Mouse (Mus musculus) spleen, adult 12 weeks (tissue): ENCODE measurements around the gene Plxna4.

Source experiments
- DNase-seq: peaks from one replicate; pipeline ENCODE4 v3.0.0; 2022; ENCODE audit warnings: low spot score

Gene Plxna4

DNA sequence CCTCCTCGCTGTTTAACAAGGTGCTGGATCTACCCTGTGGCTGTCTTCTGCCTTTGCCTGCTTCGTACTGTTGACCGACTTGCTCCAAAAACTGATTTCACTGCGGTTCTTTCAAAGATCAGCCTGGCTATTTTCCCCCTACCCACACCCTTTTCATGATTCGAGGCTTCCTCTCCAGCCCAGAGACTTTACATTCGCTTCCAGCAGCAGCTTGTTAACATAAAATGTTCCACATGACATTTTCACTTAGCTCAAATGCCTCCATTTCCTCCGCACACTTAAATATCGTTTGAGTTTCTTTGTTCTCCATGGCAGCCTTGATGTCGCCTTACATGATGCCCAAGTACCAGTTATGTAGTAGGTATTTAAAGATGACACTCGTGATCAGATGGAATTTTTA, 336.3 kb downstream of the Plxna4 start:
- DNase-seq, result no peak

DNA sequence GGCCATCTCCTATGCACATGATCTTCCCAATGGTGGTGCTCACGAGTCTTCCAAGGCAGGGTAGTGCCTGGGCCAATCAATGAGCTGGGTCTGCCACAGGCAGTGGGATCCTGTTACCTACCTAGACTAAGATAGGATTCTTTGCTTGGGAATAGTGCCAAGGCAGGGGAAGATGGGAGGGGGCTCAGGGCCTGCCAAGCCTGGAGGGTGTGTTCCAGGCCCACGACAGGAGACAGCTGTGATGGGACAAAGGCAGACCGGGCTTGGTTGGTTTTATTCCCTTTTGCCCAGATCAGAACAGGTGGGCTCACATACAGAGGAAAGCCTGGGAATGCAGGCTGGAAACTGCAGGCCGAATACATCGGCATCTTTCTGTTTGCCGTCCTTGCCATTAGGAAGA, 342.0 kb downstream of the Plxna4 start:
- DNase-seq, result no peak

DNA sequence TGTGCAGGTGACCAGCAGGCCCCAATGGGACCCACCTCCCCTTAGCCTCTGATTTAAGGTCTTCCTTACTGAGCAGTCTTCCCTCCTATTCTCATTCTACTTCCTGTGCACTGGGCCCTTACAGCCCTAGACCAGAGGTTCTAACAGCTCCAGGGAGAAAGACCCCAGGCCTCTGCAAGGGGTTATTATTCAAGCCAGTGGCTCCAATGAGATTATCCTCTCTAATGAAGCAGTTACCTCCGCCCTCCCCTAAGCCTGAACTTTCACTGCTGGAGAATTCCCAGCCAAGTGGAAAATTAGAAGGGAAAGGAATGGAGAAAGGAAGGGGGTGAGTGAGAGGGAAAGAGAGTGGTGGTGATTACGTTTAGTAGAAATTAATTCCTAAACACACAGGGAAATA, 345.0 kb downstream of the Plxna4 start:
- no peak for DNase-seq

DNA sequence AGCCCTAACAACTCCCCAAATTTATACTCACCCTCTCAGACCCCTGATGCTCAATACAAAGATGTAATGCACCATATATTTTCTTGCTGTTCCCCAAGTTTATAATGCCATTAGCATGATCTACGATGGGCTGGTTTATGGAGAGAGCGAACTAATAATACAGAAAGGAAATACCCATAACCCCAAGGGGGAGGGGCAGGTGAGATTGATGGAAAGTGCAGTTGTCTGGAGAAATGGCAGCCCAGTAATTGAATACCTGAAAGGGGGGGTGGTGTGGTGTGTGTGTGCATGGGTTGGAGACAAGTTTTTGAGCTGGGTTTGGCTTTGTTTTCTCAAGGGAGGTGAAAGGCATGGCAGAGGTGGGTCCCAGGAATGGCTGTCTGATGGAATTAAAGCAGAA, 356.6 kb downstream of the Plxna4 start:
- no peak for DNase-seq

DNA sequence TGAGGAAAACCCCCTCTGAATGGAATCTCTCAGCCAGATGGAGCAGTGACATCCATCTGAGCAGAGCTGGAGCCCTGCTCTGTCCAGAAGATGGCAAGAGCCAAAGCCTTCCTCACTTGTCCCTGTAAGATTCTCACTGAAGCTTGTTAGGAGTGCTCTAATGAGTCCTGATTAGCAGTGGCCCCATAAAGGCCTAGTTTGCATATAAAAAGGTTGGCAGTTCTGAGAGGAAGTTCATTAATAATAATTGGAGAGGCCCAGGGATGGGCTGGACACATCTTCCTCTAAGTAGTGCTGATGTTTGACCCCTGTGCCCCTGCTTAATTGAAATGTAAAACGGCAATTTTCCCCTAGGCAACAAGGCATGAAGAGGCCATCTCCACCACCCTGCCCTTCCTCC, 361.4 kb downstream of the Plxna4 start:
- DNase-seq, result no peak

DNA sequence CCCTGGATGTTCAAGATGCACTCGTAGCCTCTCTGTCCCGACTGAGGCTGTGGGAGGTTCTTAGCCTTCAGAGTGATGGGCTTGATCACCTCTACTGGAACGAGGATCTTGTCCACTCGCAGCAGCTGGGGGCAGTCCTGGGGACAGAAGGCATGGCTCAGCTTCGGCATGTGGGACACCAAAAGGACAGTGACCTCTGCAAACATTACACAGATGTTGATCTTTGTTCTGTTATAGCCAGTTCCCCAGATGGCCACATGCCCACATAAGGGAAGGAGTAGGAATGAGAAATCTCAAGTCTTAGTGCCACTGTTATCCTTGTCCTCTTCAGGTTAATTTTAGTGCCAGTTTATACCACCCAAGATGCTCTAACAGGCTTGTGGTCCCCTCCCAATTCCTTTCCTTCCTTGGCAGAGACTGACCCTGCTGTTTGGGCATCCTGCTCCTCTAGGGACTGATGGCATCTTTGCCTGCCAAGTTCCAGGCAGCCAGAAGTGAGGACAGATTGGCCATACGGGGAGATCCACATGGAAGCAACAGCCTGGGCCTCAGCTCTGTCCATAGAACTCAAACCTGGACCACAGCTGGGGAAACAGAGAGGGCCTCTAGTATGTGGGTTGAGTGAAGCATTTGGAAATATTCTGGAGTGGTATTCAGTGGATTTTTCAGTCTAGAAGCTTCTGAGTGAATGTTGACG, 363.8 kb downstream of the Plxna4 start:
- DNase-seq, result no peak

DNA sequence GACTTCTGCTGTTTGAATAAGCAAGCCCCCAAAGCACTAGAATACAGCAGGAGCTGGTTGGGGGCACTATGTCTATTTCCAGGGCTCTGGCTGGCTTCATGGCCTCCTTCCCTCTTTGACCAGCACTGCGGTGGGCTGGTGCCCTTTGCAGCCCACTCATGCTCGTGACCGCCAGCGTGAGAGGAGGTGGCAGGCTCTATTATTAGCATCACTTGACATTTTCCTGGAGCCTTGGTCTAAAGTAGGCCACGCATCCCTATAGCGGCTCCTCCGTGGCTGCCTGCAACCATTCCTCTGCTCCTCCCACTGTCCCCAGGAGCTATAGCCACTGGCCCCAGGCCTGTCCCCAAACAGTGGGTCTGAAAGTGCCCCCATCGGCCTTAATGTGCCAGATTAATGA, 367.2 kb downstream of the Plxna4 start:
- DNase-seq, result no peak

DNA sequence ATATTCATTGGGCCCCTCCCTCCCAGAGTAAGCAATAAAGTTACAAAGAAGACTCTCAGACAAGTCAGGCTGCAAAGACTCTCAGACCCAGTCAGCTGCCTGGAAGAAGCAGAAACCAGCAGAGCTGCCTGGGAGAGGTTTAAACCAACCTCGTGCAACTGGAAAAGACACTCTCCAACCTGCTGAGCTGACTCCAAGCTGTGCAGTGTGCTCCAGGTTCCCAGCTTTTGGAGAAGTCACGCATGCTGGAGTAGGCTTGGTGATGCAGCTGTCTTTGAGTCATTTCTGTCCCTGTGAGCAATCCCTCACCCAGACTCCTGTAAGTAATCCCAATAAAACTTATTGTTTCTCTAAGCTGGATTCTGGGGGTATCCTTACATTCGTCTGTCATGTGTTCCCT, 369.4 kb downstream of the Plxna4 start:
- DNase-seq, result no peak

DNA sequence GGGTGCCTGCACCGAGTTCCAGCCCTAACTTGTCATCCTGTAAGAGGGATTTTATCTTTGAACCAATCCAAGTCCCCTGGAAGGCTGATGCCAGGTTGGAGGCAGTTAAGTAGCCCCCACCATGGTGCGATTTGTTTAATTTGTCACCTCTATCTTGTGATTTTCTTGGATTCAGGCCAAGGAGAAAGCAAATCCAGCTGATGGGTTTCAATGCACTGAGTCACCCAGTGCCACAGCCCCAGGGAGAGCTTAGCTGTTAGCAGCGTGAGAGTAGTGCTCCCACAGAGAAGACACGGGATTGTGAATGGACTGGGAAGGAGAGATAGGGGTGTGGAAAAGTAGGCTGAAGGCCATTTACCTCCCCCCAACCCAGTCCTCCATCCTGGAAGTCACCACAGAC, 375.6 kb downstream of the Plxna4 start:
- DNase-seq, result no peak

DNA sequence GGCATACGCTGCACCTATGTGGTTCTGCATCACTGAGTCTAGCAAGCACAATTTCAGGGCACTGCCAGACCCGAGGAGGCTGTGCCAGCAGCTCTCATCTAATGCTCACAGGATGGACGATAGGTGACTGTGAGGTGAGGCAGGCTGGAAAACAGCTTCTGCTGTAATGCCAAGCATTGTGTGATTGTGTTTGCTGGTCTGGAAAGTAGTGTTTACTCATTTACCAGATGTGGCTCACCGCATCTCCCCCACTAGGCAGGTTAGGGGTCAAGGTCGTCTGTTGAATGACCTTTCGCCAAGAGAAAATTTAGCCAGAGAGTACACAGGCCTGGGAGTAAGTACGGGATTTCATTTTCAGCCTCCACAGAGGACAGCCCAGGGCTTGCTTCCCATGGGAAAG, 377.9 kb downstream of the Plxna4 start:
- no peak for DNase-seq

DNA sequence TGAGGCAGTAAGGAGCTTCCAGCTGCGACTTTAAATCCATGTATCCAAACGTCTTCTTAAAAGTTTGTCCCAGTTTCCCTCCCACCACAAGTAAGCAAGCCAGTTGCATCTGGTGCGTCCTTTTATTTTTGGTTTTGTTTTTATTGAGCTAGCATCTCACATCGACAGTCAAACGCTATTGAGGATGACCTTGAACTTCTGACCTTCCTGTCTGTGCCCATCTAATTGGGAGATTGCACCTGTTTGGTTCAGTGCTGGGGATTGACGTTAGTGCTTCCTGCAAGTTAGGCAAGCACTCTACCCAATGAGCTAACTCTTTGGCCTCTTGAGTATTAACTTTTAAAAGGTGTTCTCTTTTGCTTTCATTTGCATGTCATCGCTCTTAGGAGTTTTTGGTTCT, 379.0 kb downstream of the Plxna4 start:
- no peak for DNase-seq

DNA sequence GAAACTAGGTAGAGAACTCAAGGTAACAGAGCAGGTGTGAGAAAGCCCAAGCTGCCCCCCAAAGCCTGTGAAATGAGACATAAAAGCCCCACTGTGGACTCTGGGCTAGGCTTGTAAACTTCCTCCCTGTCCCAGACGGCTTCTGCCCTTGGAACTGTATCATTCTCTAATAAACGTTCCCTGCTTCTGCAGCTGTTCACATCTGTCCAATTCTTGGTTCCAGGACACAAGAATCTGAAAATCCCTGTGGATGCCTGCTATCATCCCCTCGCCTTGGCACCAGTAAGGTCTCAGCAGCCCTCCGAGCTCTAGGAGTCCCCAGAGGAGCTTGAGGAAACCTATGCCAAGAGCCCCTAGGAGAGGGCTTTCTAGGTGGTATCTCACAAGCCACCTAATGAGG, 383.7 kb downstream of the Plxna4 start:
- no peak for DNase-seq

DNA sequence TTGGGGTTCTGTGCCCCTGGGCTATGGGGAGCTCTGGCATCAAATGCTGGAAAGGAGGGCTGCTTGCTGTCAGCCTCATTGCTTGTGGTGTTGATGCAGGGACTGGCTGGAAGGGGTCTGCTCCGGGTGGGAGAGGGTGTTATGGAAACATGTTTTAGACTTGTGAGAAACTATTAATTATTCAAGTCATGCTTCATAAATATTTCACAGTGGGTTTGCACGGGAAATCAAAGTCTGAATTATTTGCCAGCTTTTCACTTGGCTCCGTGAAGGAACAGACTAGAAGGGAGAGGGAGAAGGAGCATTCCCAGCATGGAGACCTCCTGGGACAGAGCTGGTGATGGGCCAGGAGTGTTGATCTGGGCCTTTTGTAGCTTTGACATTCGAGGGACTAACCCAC, 384.6 kb downstream of the Plxna4 start:
- DNase-seq, result no peak

DNA sequence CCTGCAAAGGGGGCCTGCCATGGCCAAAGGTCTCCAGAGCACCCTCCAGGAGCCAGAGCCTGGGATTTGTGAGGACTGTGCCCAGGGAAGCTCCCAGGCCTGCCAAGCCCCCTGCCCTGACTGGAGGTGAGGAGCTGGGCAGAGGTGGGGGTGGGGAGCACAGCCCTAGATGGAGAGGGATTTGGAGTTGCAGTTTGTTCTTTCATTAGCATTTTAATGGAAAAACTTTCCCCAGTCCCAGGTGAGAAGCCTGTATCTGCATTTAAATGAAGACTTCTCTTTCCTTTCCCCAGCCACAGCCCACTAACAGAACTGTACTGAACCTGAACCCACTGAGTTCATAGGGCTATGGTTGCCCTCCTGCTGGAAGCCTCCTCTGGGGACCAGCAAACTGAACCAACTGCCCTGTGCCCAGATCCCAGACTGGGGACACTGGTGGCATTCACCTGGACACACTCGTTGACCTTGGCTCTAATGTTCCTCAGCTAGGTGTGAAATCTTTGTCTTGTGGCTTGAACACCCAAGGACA, 385.3 kb downstream of the Plxna4 start:
- no peak for DNase-seq

DNA sequence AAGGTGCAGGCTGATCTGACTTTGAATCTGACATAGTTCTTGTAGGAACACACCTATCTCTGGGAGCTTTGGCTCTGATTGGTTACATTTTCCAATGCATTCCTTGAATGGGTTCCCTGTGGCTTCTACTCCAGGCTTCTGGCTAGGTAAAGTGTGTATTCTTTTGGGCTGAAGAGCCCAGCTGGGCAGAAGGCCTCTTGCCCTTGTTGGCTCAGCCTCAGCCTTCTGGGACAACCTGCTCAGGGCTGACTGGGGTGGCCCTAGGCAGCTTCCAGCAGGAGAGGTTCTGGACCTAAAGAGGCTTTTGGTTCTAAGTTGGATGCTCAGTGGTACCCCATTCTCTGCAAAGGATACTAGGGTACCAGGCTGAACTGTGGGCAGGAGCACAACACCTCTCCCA, 386.5 kb downstream of the Plxna4 start:
- no peak for DNase-seq

DNA sequence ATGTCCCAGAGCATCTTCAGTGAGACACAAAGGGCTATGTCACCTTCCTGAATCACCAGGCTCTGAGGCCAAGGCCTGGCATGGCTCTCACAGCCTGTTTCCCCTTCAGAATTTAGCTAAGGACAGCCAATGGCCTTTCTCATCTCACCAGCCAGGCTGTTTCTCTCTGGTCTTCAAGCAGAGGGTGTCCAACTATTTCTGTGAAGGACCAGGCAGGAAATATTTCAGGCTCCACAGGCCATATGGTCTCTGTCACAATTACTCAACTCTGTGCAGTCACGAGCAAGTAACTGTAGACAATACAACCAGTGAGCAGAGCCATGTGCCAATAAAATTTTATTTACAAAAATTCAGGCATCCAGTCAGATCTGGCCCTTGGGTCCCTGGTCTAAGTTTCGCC, 388.4 kb downstream of the Plxna4 start:
- no peak for DNase-seq

DNA sequence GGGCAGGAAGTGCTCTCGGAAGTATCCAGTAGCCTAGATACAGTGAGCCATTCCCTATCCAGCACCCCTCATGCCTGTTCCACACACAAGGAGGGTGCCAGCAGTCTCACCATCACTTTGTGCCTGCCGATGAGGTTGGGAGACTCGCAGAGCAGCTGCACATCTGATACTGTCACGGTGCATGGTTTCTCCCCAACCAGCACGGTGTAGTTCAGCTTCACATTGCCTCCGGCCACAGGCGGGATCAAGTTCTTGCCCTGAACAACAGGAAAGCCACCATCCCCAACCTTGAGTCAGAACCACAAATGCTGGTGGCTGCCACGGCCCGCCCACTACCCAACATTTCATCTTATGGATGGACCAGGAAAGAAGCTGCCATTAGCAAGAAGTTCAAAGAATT, 391.1 kb downstream of the Plxna4 start:
- no peak for DNase-seq

DNA sequence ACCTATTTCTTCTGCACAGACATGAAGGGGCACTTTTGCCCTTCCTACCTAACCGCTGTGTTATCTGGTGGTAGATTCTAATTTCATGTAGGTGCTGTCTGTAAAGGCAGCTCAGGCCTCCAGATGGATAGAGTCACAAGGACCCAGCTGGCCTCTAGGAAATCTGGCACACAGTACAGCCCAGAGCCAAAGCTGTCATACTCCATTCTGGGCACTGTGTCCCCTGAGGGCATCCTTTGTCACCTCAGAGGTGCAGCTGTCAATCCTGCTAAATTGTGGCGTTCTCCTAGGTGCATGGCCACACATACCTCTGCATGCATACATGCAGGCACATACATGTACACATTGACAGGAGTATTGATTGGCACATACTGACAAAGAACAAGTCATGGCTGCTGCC, 394.9 kb downstream of the Plxna4 start:
- DNase-seq, result no peak

DNA sequence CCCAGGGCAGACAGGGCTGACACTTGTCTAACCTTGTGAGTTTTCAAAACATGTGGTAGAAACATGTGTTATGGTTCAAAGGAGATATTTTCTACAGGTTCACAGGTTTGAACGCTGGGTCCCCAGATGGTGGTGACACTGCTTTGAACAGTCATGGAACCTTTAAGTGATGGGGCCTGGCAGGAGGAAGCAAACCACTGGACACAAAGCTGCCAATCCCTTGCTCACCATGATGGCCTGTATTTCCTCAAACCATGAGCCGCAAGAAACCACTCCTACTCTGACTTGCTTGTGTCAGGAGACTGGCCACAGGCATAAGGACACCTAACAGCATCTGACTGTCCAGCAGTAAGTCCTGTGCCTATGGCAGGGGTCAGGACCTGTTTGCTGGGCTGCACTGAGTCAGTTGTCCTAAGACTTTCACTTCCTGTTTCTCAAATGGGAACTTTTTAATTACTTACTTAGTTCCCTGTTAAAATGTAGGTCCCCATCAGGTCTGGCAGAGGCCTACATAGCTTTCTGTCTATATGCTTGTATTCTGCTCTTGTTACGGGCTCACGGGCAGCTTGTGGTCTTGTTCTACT, 403.5 kb downstream of the Plxna4 start:
- no peak for DNase-seq

DNA sequence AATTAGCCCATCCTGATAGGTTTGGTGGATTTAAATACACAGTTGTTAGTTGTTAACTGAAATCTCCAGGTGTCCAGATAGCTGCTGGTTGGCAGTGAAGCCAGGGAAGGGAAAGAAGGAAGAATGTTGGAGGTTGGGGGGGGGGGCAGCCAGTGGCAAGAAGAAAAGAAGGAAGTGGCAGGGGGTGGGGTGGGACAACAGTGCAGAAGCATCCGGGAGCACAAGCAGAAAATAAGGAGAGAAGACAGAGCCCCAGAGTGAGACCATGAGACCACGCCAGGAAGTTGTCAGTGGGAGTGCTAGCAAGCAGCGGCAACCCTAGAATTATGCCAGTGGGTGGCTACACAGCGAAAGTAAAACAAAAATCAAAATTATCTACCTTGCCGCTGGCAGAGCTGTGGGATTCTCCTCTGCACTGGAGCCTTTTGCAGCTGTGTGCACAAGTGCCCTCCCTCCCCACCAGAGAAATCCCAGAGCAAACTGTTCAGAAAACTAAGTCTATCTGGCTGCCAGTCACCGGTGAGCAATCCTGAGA, 404.3 kb downstream of the Plxna4 start:
- no peak for DNase-seq

DNA sequence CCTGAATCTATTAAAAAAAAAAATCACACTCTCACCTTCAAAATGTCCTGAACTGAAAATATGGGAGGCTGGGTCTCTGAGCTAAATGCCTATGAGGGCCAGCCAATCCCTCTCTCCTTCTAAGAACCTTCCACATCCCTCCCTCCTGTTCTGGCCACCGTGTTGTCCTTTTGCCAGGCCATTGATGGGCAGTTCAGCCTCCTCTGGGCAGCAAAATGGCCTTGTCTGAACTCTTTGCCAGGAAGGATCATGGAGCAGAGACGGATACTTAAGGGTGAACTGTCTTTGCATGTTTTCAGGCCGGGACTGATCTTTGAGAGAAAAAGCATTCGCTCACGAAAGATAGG, 408.0 kb downstream of the Plxna4 start:
- no peak for DNase-seq

DNA sequence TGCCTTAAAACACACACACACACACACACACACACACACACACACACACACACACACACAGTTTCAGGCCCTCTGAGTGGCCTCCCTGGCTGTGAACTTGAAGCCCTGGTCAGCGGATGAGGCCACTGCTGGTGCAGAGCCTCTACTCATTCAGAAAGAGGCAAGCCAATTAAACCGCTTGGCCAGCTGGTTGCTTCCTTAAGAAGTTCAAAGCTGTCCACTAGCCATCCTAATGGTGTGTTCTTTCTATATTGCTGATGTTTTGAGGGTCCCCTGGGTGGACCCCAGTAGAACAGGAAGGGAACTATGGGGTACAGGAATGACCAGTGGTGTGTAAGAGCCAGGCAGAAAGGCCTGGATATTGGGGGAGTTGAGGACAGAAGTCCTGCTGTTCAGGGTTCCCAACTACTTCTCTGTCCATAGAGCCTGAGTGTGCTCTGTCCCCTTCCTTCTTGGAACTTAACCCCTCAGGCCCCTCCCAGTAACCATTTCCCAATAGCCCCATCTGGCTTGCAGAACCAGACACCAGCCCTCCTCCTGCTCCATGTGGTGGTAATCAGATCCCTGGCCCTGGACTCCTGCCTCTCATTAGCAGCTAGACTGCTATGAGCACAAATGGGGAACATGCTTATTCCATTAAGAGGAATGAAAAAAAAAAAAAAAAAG, 408.5 kb downstream of the Plxna4 start:
- no peak for DNase-seq

DNA sequence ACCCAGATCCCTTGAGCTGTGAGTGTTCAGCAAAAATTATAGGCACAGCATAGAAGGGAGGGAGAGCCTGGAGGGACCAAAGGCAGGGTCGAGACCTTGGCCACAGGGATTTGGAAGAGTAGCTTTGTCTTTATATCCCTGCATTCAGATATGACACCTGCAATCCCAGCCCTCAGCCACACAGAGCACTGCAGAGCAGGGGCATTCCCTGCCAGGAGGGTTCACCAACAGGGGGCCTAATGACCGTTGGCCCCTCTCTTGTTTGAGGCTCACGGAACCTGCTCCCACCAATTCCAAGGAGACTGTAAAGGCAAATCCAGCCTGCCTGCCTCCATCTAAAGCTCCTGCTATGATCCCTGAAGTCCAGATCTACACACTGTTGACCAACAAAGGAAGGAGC, 410.1 kb downstream of the Plxna4 start:
- no peak for DNase-seq
